Mouse (Mus musculus): ENCODE measurements around the gene Slc45a1. TPM values are rescaled to one million over a fixed set of nuclear protein-coding genes. Genes with fewer than 3 reads are reported as not detected.

Gene Slc45a1
- polyA plus RNA-seq, 1 experiment from 2014 or later: 25.8 TPM

GRCm38 (mm10) chr4:150590621-150591282 is 61.2 kb downstream of the Slc45a1 start:
- H3K27ac ChIP-seq (ENCODE audit: low read length): no peak overlapping the region
- H3K4me2 ChIP-seq (ENCODE audit: low read length): no peak overlapping the region
- no peaks in the 10 kb centered on the region for H3K9me3 ChIP-seq (ENCODE audit: control insufficient read depth, low read length)
- 54% methylated on average over 3 of the region's 3 CpGs for WGBS
- H3K36me3 ChIP-seq (ENCODE audit: control insufficient read depth, insufficient read depth): no peaks in the 10 kb centered on the region
- no peak overlapping the region for H3K9ac ChIP-seq (replicated peaks; ENCODE audit: low read depth, low read length)
- no peak overlapping the region for H3K4me3 ChIP-seq (replicated peaks; ENCODE audit: low read length)
- H3K27me3 ChIP-seq (replicated peaks; ENCODE audit: control insufficient read depth, insufficient read depth, low read length): no peaks in the 10 kb centered on the region
- H3K4me1 ChIP-seq (replicated peaks; ENCODE audit: control insufficient read depth, insufficient read depth, low read length): 0 out of 2 replicates have a peak, but pooled peaks cover 7% of the 10 kb centered on the region
- ATAC-seq: no peak

GRCm38 (mm10) chr4:150588300-150588621 is 63.7 kb downstream of the Slc45a1 start:
- no peak overlapping the region for H3K4me2 ChIP-seq (ENCODE audit: low read length)
- H3K36me3 ChIP-seq (ENCODE audit: control insufficient read depth, insufficient read depth): no peaks in the 10 kb centered on the region
- H3K9ac ChIP-seq (replicated peaks; ENCODE audit: low read depth, low read length): no peak overlapping the region
- no peak overlapping the region for H3K4me3 ChIP-seq (replicated peaks; ENCODE audit: low read length)
- H3K27me3 ChIP-seq (replicated peaks; ENCODE audit: control insufficient read depth, insufficient read depth, low read length): no peaks in the 10 kb centered on the region
- H3K27ac ChIP-seq (ENCODE audit: low read length): no peak overlapping the region
- 78% methylated on average over 2 of the region's 2 CpGs for WGBS
- peaks cover 16% of the 10 kb centered on the region for H3K4me1 ChIP-seq (replicated peaks; ENCODE audit: control insufficient read depth, insufficient read depth, low read length)
- no peak for ATAC-seq
- H3K9me3 ChIP-seq (ENCODE audit: control insufficient read depth, low read length): no peaks in the 10 kb centered on the region

- Histone ChIP-seq H3K27ac (ENCODE audit: low read length) (no peak overlapping the region), H3K4me3 (replicated peaks; ENCODE audit: low read length) (no peak overlapping the region), H3K9ac (replicated peaks; ENCODE audit: low read depth, low read length) (no peak overlapping the region), H3K4me1 (replicated peaks; ENCODE audit: control insufficient read depth, insufficient read depth, low read length) (peaks cover 21% of the 10 kb centered on the region), H3K27me3 (replicated peaks; ENCODE audit: control insufficient read depth, insufficient read depth, low read length) (no peaks in the 10 kb centered on the region), H3K4me2 (ENCODE audit: low read length) (no peak overlapping the region), H3K9me3 (ENCODE audit: control insufficient read depth, low read length) (no peaks in the 10 kb centered on the region), H3K36me3 (ENCODE audit: control insufficient read depth, insufficient read depth) (no peaks in the 10 kb centered on the region)
- 83% methylated on average over 8 of the region's 8 CpGs for WGBS
- no peak for ATAC-seq
Observed at GRCm38 (mm10) chr4:150587597-150588299, 64.2 kb downstream of the Slc45a1 start.

GRCm38 (mm10) chr4:150586275-150586674 is 65.7 kb downstream of the Slc45a1 start:
- WGBS: 95% methylated on average over 5 of the region's 5 CpGs
- H3K4me2 ChIP-seq (ENCODE audit: low read length): no peak overlapping the region
- H3K9ac ChIP-seq (replicated peaks; ENCODE audit: low read depth, low read length): no peak overlapping the region
- no peak for ATAC-seq
- H3K9me3 ChIP-seq (ENCODE audit: control insufficient read depth, low read length): no peaks in the 10 kb centered on the region
- no peaks in the 10 kb centered on the region for H3K27me3 ChIP-seq (replicated peaks; ENCODE audit: control insufficient read depth, insufficient read depth, low read length)
- no peaks in the 10 kb centered on the region for H3K36me3 ChIP-seq (ENCODE audit: control insufficient read depth, insufficient read depth)
- no peak overlapping the region for H3K27ac ChIP-seq (ENCODE audit: low read length)
- no peak overlapping the region for H3K4me3 ChIP-seq (replicated peaks; ENCODE audit: low read length)
- H3K4me1 ChIP-seq (replicated peaks; ENCODE audit: control insufficient read depth, insufficient read depth, low read length): peaks cover 26% of the 10 kb centered on the region

- Histone ChIP-seq H3K9ac (replicated peaks; ENCODE audit: low read depth, low read length) (no peak overlapping the region), H3K36me3 (ENCODE audit: control insufficient read depth, insufficient read depth) (no peaks in the 10 kb centered on the region), H3K27ac (ENCODE audit: low read length) (no peak overlapping the region), H3K4me2 (ENCODE audit: low read length) (no peak overlapping the region), H3K4me3 (replicated peaks; ENCODE audit: low read length) (no peak overlapping the region), H3K9me3 (ENCODE audit: control insufficient read depth, low read length) (no peaks in the 10 kb centered on the region), H3K27me3 (replicated peaks; ENCODE audit: control insufficient read depth, insufficient read depth, low read length) (no peaks in the 10 kb centered on the region), H3K4me1 (replicated peaks; ENCODE audit: control insufficient read depth, insufficient read depth, low read length) (peaks cover 26% of the 10 kb centered on the region)
- 86% methylated on average over 2 of the region's 2 CpGs for WGBS
- ATAC-seq: no peak
Observed at GRCm38 (mm10) chr4:150585800-150586199, 66.2 kb downstream of the Slc45a1 start.

- no peak overlapping the region for H3K4me2 ChIP-seq (ENCODE audit: low read length)
- H3K4me1 ChIP-seq (replicated peaks; ENCODE audit: control insufficient read depth, insufficient read depth, low read length): peaks cover 26% of the 10 kb centered on the region
- H3K9me3 ChIP-seq (ENCODE audit: control insufficient read depth, low read length): no peaks in the 10 kb centered on the region
- ATAC-seq: no peak
- H3K36me3 ChIP-seq (ENCODE audit: control insufficient read depth, insufficient read depth): no peaks in the 10 kb centered on the region
- H3K27ac ChIP-seq (ENCODE audit: low read length): peak overlapping the region; percentile 73
- H3K9ac ChIP-seq (replicated peaks; ENCODE audit: low read depth, low read length): 0 out of 2 replicates have a peak overlapping the region, but pooled peaks have one; percentile 1
- 69% methylated on average over 3 of the region's 3 CpGs for WGBS
- no peak overlapping the region for H3K4me3 ChIP-seq (replicated peaks; ENCODE audit: low read length)
- no peaks in the 10 kb centered on the region for H3K27me3 ChIP-seq (replicated peaks; ENCODE audit: control insufficient read depth, insufficient read depth, low read length)
Observed at GRCm38 (mm10) chr4:150583777-150584135, 68.2 kb downstream of the Slc45a1 start.

GRCm38 (mm10) chr4:150582966-150583776 is 68.8 kb downstream of the Slc45a1 start:
- peak; percentile 75 for ATAC-seq
- Histone ChIP-seq H3K4me3 (replicated peaks; ENCODE audit: low read length) (no peak overlapping the region), H3K27me3 (replicated peaks; ENCODE audit: control insufficient read depth, insufficient read depth, low read length) (no peaks in the 10 kb centered on the region), H3K36me3 (ENCODE audit: control insufficient read depth, insufficient read depth) (no peaks in the 10 kb centered on the region), H3K9me3 (ENCODE audit: control insufficient read depth, low read length) (no peaks in the 10 kb centered on the region), H3K4me1 (replicated peaks; ENCODE audit: control insufficient read depth, insufficient read depth, low read length) (peaks cover 26% of the 10 kb centered on the region), H3K9ac (replicated peaks; ENCODE audit: low read depth, low read length) (peak overlapping the region; percentile 12; the same call in 1 of the 2 replicates), H3K27ac (ENCODE audit: low read length) (peak overlapping the region; percentile 73), H3K4me2 (ENCODE audit: low read length) (peak overlapping the region; percentile 9; the same call in 1 of the 2 replicates)
- WGBS: 18% methylated on average over 13 of the region's 13 CpGs

- Histone ChIP-seq H3K4me3 (replicated peaks; ENCODE audit: low read length) (no peak overlapping the region), H3K4me2 (ENCODE audit: low read length) (no peak overlapping the region), H3K9me3 (ENCODE audit: control insufficient read depth, low read length) (no peaks in the 10 kb centered on the region), H3K4me1 (replicated peaks; ENCODE audit: control insufficient read depth, insufficient read depth, low read length) (peaks cover 22% of the 10 kb centered on the region), H3K36me3 (ENCODE audit: control insufficient read depth, insufficient read depth) (no peaks in the 10 kb centered on the region), H3K27me3 (replicated peaks; ENCODE audit: control insufficient read depth, insufficient read depth, low read length) (no peaks in the 10 kb centered on the region), H3K9ac (replicated peaks; ENCODE audit: low read depth, low read length) (no peak overlapping the region), H3K27ac (ENCODE audit: low read length) (no peak overlapping the region; the same call in 1 of the 2 replicates)
- no peak for ATAC-seq
- 73% methylated on average over 10 of the region's 10 CpGs for WGBS
Observed at GRCm38 (mm10) chr4:150581931-150582723, 69.8 kb downstream of the Slc45a1 start.

Data from forebrain, embryonic 16.5 days (tissue).